Mouse (Mus musculus): ENCODE results near the gene Cers1.

Cers1 gene

DNA sequence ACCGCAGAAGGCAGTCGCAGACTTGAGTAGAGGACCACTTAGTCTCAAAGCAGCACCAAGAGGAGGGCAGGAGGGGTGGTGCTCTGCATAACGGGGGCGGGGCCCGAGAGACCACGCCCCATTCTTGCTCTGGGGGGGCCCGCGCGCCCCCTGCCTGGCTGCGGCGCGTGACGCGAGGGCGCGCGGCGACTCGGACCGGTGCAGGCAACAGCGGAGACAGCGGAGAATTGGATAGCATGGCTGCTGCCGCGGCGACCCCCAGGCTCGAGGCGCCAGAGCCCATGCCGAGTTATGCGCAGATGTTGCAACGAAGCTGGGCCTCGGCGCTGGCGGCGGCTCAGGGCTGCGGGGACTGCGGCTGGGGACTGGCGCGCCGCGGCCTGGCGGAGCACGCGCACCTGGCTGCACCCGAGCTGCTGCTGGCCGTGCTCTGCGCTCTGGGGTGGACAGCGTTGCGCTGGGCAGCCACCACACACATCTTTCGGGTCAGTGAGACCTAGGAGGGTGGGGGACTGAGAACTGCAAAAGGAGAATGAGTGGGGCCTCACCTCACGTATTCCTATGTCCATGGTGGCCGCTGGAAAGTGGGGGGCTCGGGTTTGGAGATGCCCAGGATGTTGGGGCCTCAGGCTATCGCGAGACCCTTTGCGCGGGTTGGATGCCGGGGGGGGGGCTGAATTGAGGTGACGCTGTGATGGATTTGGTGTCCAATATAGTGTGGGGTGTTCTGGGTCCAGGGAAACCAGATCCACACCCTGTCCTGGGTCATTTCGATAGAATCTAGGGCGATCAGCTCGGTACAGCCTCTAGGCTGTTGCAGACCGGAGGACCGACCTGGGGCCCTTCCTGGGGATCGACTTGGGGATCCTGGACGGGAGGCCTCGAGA lies at the start of gene Cers1:
TSS of gene Cers1 (plus strand) at position 152 of the 887 bp plus-strand sequence.
- DNase-seq (ENCODE audit: low read depth, low spot score), result peak; percentile 76

DNA sequence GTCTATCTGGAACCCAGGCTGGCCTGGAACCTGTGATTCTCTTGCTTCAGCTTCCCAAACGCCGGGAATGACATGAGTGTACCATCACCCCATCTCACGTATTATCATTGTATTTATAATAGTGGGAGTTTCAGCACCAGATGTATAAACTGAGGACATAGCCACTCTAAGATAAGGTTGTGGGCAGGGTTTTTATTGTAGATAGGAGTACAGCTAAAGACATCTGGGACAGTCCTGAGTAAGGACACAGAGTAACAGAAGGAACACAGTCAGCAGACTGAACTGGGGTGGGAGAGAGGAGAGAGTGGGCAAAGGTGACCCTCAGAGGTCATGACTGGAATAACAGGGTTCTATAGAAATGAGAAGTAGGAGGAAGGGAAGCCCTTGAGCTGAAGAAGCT lies 47.9 kb upstream of the Cers1 start:
- DNase-seq (ENCODE audit: low read depth, low spot score), result no peak

DNA sequence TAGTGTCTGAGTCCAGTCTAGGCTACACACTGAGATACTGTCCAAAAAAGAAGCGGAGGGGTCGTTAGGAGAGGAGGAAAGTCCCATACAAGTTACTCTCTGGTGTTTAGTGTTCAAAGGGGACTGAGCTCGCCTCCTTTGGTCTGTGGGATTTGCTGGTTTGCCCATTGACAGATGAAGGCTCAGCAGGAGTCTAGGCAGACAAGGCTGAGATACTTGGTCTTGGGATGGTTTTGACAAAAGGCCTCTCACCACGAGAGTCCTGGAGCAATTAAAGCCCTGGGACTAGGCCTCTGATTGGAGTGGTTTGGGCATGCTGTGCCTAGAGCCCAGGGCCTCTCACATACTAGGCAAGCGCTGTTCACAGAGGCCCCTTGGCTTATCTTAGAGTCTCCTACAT lies 47.3 kb upstream of the Cers1 start:
- DNase-seq (ENCODE audit: low read depth, low spot score), result no peak

DNA sequence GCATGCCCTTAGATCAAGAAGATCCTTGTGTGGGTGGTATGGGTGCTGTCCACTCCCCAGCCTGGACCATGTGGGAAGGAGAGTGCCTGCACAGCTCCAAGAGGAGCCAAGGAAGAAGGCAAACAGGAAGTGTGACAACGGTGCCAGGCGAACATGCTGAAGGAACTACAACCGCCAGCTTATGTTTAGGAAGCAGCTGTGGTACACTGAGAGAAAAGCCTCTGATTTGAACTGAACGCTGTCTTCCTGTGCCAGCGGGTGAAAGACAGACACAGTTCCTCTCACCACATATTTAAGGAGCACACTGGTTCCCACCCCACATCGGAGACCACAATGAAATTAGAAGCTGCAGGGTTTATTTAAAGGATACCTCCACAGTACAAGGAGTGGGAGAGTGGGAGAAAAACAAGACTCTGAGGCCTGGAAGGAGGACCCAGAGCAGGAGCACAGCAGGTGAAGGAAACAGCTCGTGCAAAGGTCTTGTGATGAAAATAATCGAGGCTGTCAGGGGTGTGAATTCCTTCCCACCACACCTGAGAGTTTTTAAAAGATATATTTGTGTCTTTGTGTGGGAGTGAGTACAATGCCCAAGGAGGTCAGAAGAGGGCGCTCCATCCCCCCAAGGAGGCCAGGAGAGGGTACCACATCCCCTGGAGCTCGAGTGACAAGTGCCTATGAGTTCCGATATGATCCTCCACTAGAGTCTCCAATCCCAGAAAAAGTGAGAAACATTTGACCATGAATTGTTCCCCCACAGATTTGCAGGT lies 46.6 kb upstream of the Cers1 start:
- DNase-seq (ENCODE audit: low read depth, low spot score), result no peak

DNA sequence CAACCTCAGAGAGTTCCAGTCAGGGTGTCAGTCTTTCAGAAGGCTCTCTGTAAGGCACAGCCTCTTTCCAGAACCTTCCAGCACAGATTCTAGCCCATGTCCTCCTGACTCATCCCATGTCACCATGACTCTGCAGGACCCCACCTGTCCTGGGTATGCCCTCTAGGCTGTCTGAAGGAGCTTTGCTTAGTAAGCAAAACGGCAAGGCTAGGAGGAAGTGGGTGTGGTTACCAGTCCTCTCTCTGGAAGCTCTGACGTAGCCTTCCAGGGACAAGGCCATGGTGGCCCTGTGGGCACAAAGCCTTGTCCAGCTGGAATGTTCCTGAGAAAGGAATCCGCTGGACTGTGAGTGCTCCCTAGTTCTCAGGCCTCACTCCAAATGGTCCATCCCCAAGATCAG lies 42.6 kb upstream of the Cers1 start:
- no peak for DNase-seq (ENCODE audit: low read depth, low spot score)

DNA sequence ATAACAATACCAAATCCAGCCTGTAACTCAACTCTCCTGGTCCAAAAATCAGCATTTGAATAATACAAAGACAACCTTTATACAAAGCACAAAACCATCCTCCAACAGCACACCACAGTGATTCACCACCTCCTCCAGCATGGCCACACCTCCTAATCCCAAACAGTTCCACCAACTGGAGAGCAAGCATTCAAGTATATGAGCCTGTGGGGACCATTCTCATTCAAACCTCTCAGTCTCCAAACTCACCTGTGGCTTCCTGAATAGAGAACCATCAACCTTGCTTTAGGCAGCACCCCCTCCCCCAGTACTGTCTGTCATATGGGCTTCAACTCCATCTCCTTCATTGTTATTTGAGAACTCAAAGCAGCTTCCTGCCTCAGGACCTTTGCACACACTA lies 41.2 kb upstream of the Cers1 start:
- no peak for DNase-seq (ENCODE audit: low read depth, low spot score)

DNA sequence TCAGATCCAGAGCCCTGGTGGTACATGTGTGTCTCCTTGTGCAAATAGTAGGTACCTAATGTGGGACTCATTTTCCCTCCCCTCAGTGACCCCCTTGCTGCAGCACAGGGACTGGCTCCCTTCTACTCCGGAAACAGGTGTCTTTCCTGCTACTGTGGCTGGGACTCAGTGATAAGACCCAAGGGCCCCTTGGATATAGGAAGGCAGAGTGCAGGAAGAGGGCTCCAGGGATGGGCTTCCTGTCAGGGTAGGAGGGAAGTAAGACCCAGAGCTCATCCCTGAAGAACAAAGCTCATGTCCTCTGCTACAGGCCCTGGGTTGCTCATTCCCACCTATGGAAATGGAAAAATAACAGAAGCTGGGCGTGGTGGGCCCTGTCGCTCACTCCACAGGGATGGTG lies 39.1 kb upstream of the Cers1 start:
- DNase-seq (ENCODE audit: low read depth, low spot score), result no peak

DNA sequence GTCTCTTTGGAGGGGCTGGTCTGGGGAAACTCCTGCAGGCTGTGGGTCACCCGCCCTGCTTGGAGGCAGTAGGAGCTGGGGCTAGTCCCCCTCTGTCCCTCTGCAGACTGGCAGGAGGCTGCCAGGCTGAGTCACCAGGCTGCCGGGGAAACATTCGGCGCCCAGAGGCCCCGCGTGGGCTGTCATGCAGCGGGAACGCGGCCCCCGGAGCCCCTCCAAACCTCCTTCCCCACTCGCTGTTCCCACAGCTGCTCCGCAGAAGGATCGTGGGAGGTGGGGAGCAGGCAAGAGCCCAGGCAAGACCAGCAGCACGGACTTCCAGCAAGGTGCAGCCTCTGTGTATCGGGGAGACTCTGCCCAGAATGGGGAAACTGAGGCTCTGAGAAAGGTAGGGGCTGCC lies 37.4 kb upstream of the Cers1 start:
- no peak for DNase-seq (ENCODE audit: low read depth, low spot score)

DNA sequence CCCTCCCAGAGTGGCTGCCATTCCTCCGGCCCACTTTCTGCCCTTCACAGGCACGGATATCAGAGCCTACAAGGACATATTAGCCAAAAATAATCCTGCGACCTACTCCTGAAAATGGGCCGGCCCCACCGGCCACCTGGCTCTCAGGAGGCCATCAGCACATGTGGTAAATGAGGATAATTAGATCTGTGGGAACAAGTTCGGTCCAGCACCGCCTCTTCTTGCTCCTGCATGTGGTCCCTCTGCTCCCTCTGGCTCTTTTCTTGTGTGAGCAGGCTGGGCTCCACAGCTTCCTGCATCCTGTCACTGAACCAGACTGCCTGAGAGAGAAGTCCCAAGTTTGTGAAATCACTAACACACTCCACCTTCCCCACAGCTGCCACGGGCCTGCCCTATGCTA lies 36.3 kb upstream of the Cers1 start:
- DNase-seq (ENCODE audit: low read depth, low spot score), result no peak

DNA sequence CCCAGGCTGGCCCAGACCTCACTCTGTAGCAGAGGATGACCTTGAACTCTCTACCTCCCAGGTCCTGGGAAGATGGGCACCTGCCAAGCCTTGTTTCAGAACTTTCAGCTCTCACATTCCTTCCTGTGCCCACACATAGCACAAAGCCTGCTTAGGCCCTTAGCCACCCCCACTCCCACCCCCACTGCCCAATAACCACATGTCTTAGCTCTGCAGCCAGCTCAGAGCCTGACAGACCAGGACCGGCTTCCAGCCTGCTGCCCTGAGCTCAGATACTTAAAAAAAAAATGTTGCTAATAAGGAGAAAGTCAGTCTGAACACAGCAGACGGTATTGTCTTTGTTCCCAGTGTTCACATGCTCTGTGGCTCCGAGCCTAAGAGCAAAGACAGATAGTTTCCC lies 34.6 kb upstream of the Cers1 start:
- DNase-seq (ENCODE audit: low read depth, low spot score), result no peak

DNA sequence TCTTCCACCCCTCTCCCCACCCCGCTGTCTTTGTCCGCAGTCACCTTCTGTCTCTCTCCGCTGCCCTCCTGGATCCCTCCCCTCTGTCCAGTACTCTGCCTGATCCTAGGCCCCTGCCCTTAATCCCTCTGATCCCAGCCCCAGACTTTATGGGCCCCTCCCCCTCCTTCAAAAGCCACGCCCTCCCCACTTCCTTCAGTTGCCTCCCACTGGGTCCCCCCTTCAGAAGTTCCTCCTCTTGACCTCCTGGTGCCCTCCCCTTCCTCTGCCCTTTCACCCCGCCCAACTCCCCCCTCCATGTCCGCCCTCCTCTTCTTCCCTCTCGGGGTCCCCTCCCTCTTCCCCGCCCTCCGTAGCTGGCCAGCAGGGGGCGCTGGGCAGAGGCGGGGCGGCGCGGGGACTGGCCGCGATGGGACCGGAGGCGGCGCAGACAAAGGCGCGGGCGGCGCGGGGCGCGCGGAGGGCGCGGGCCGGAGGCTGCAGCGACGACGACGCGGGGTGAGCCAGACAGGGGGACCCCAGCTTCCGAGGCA lies 32.9 kb upstream of the Cers1 start, which contains the start of gene Homer3:
TSS of gene Homer3 (plus strand) at position 225 of the 533 bp plus-strand sequence.
- DNase-seq (ENCODE audit: low read depth, low spot score), result peak; percentile 93

DNA sequence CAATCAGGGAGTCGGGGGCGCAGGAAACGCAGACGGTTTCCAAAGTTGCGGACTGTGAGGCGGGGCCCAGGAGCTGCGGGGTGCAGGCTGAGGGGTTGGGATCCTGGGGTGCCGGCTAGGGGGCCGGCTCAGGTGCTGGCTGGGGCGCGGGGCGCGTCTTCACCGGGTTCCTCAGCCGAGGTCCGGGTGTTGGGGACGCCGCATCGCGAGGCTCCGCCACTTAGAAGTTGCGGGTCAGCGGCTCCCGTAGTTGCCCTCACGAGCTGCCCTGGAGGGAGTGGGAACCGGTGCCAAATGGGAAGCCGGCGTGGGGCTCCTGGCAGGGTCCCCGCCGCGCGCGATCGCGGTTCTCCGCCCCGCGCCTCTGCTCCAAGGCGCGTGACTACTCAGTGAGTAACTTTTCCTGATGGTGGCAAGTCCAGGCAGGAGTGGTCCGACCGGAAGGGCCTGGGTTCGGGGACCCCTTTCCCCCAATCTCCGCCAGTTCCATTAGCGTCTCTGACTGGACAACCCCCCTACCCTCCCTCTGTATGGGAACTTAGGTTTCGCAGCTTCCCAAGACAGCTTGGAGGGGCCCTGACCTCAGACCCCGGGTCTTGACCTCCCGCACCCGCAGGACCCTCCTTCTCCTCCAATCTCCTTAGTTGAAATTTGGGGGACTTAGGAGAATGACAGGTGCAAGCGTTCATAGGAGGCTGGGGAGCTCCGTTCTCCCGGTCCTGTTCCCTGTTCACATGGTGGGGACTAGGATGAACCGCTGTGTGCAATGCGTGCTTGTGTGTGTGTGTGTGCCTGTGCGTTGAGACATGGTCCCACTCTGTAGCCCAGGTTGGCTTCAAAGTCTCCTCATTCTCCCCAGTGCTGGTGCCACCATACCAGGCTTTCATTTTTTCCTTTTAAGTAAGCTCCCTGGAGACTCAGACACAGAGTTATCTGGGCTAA lies 32.2 kb upstream of the Cers1 start:
- no peak for DNase-seq (ENCODE audit: low read depth, low spot score)

DNA sequence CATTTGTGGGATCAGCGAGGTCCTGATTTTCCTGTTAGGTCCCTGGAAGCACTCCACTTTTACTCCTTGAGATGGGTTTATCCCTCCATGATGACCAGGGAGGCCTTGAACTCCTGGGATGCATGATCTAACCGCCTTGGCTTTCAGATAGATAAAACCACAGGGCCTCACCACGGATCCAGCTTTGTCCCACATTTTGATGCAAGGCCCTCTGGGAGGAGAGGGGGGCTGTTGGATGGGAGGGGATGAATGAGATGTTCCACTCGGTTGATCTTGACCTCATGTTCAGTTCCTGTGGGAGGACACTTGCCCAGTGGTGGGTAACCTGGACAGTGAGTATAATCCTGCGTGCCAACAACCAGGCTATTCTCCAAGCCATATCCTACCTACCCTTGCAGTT lies 31.2 kb upstream of the Cers1 start:
- DNase-seq (ENCODE audit: low read depth, low spot score), result no peak

DNA sequence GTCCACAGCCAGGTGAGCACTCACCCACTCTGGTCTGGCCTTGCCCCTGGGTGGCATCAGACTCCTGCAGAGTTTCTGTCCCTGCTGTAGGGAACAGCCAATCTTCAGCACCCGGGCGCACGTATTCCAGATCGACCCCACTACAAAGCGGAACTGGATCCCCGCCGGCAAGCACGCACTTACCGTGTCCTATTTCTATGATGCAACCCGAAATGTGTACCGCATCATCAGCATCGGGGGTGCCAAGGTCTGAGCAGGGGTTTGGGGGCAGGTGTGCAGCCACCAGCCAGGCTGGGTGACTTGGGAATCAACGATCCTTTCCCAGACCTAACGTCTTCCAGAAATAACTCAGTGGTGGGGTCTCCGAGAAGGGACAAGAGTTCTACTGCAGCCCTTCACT lies 30.3 kb upstream of the Cers1 start:
- DNase-seq (ENCODE audit: low read depth, low spot score), result no peak

DNA sequence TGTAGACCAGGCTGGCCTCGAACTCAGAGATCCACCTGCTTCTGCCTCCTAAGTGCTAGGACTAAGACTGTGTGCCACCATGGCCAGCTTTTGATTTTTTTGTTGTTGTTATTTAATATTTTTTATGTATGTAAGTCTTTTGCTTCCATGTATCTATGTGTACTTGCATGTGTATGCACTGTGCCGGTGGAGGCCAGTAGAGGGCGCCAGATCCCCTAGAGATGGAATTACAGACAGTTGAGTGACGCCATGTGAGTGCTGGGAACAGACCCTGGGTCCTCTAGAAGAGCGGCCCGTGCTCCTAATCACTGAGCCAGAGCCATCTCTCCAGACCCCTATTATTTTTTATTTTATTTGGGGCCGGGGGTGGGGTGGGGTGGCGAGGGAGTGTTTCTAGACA lies 28.8 kb upstream of the Cers1 start:
- DNase-seq (ENCODE audit: low read depth, low spot score), result no peak

DNA sequence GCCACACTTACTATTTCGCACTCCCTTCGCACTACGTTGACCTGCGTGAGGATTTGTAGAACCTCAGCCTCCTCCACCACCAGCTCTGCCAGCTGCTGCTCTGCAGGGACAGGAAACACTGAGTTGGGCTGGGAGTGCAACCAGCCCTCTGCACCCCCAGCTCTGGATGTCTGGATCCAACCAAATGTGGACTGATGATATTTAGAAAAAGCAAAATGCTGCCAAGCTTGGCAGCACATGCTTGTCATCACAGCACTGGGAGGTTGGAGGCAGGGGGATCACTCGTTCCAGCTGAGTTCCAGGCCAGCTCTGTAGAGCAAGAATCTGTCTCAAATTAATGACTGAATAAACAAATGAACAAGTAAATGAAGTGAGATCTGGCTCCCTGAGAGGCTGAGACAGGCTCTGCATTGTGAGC lies 21.6 kb upstream of the Cers1 start:
- no peak for DNase-seq (ENCODE audit: low read depth, low spot score)

DNA sequence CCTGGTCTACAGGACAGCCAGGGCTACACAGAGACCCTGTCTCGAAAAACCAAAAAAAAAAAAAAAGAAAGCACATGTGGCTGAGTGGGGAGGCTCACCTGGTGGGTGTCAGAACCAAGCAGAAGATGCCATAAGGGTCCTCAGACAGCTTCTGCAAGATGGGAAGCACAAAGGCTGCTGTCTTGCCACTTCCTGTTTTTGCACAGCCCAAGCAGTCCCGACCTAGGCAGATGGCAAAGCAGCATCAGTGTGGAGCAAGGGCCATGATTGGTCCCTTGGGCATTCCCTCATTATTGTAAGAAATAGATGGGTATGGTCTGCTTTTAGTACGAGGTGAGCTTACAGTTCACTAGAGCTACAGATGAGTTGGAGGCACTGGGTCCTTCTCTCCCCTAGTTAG lies 14.7 kb upstream of the Cers1 start:
- no peak for DNase-seq (ENCODE audit: low read depth, low spot score)

DNA sequence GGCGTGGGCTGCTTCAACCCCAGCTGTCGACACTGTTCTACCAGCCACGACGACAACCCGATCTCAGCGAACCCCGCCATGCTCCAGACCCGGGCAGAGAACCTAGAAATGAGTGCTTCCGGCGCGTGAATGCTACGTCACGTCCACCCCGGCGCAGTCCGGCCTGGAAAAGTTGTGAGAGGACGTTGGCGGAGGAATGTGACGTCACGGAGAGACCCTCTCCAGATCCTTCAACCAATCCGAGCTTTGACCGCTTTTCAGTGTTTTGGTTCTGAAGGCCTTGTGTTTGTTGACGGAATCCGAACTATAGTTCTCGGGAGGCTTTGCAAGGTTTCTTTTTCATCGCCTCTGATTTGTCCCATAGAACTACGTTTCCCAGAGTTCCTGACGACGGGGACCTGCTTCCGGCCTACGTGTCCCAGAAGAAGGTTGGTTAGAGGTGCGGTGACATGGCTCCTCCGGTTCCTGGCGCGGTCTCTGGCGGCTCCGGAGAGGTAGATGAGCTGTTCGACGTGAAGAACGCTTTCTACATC lies 13.2 kb upstream of the Cers1 start, which contains the start of the genes Ddx49 and Cope:
TSS of gene Ddx49 (minus strand) at position 132 of the 533 bp plus-strand sequence.
TSS of gene Cope (plus strand) at position 161 of the 533 bp plus-strand sequence.
- peak; percentile 89 for DNase-seq (ENCODE audit: low read depth, low spot score)

DNA sequence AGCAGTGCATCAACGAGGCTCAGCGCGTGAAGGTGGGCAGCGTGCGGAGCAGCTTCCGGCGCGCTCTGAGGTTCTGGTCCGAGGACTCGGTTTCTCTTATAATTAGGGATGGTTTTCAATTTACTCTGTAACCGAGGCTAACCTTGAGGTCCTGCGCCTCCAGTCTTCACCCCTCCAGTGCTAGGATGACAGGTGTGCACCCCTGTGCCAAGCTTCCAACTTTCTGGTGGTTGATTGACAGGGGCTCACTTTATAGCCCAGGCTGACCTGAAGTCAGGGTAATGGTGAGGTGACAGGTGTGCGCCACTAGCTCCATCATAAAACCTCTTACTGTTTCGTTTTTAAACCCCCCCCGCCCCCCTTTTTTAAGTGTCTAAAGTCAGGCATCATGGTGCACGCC lies 12.7 kb upstream of the Cers1 start:
- DNase-seq (ENCODE audit: low read depth, low spot score), result no peak

DNA sequence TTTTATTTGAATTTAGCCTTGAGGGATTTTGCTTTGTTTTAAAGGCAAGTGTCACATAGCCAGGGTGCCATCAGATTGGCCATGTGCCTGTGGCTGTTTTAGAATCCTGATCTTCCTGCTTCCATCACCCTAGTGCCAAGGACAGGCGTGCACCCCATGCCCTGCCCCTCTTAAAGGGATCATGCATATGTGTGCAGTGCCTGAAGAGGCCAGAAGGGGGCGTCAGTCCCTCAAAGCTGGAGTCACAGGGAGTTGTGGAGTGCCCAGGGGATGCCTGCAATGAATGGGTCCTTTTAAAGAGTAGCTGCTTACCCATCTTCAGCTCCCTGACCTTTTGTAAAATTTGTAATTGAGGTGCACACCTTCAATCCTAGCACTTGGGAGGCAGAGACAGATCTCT lies 6.3 kb upstream of the Cers1 start:
- no peak for DNase-seq (ENCODE audit: low read depth, low spot score)

DNA sequence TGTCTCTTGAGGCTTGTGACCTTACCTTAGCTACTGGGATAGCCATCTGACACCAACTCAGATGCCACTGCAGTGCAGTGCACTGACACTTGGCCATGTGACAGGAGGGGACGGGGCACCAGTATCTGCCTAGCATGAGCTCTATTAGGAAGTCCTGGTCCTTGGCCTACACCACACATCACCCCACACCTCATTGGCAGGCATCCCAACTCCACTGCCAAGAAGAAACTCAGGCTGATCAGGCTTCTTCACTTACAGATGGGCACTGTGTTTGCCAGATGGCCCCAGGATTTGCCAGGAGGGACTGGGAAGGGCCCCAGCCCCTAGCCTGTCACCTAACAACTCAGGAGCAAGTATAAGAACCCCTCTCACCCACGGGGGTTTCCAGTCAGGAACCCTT lies 2.2 kb upstream of the Cers1 start:
- DNase-seq (ENCODE audit: low read depth, low spot score), result peak; percentile 97

All from skeletal muscle tissue, adult 2 months (tissue).